In genomic region chr6:17923894-17924505, GRCm38 (mm10) we compare ENCODE assay signal across 20 mouse cellular contexts.
DNase-seq lines count a peak whose midpoint lies in the region; ATAC-seq and TF ChIP-seq lines count a peak whose summit lies in the region.
"Had no signal": no experiment of that assay in that cellular context is flagged by ENCODE, and none has a peak within 500 bp of the region (broad histone marks: within the 10 kb centered on the region; RNA-seq: fewer than 3 reads in every experiment).

No protein-coding gene starts in this region.

- no peak overlapping the region for H3K4me3 ChIP-seq in hindbrain, embryonic 12.5 days
- H3K4me3 ChIP-seq in hindbrain, embryonic 14.5 days (replicated peaks; ENCODE audit: low read length) = no peak overlapping the region
- H3K4me3 ChIP-seq in lung, embryonic 16.5 days (ENCODE audit: low read length) = no peak overlapping the region
- no peak overlapping the region for H3K4me3 ChIP-seq in olfactory bulb, adult 2 months (ENCODE audit: insufficient read depth, low read depth, low read length)
- H3K4me3 ChIP-seq in intestine, postnatal 0 days (ENCODE audit: low read depth, low read length) = no peak overlapping the region
- H3K4me3 ChIP-seq: hindbrain, embryonic 10.5 days; kidney, embryonic 15.5 days had no signal

- H3K4me2 ChIP-seq in hindbrain, embryonic 12.5 days (replicated peaks) = no peak overlapping the region
- no peak overlapping the region for H3K4me2 ChIP-seq in hindbrain, embryonic 14.5 days (replicated peaks)
- no peak overlapping the region for H3K4me2 ChIP-seq in lung, embryonic 16.5 days (ENCODE audit: low read depth, low read length)
- no peak overlapping the region for H3K4me2 ChIP-seq in intestine, postnatal 0 days (replicated peaks; ENCODE audit: low read depth)
- H3K4me2 ChIP-seq: kidney, embryonic 15.5 days had no signal

- H3K9me3 ChIP-seq in hindbrain, embryonic 12.5 days (replicated peaks) = no peaks in the 10 kb centered on the region
- no peaks in the 10 kb centered on the region for H3K9me3 ChIP-seq in hindbrain, embryonic 14.5 days (ENCODE audit: control insufficient read depth, low read length)
- H3K9me3 ChIP-seq in lung, embryonic 16.5 days (ENCODE audit: control insufficient read depth, low read length) = no peaks in the 10 kb centered on the region
- H3K9me3 ChIP-seq in intestine, postnatal 0 days (ENCODE audit: control insufficient read depth) = no peaks in the 10 kb centered on the region
- H3K9me3 ChIP-seq: hindbrain, embryonic 10.5 days; kidney, embryonic 15.5 days had no signal

- WGBS in hindbrain, embryonic 12.5 days = 82% methylated on average over 10 of the region's 10 CpGs
- WGBS in hindbrain, embryonic 14.5 days = 88% methylated on average over 10 of the region's 10 CpGs
- WGBS in lung, embryonic 16.5 days = 63% methylated on average over 10 of the region's 10 CpGs
- 82% methylated on average over 10 of the region's 10 CpGs for WGBS in olfactory bulb, adult 2 months
- 81% methylated on average over 10 of the region's 10 CpGs for WGBS in intestine, postnatal 0 days

- H3K27me3 ChIP-seq in hindbrain, embryonic 12.5 days = no peaks in the 10 kb centered on the region
- no peaks in the 10 kb centered on the region for H3K27me3 ChIP-seq in hindbrain, embryonic 14.5 days (ENCODE audit: control insufficient read depth, insufficient read depth, low read length)
- no peaks in the 10 kb centered on the region for H3K27me3 ChIP-seq in lung, embryonic 16.5 days (ENCODE audit: control insufficient read depth, insufficient read depth, low read depth, low read length)
- no peaks in the 10 kb centered on the region for H3K27me3 ChIP-seq in intestine, postnatal 0 days (replicated peaks; ENCODE audit: control insufficient read depth, insufficient read depth, low read length)
- H3K27me3 ChIP-seq: kidney, embryonic 15.5 days had no signal

- no peak for TF ChIP-seq CTCF in olfactory bulb, adult 2 months (IDR thresholded peaks at IDR 0.05; ENCODE audit: insufficient read depth, low read depth, low read length)
- no peak for TF ChIP-seq CTCF in intestine, postnatal 0 days (IDR thresholded peaks at IDR 0.05; ENCODE audit: low read depth)

- H3K4me1 ChIP-seq in hindbrain, embryonic 12.5 days = no peaks in the 10 kb centered on the region
- H3K4me1 ChIP-seq in hindbrain, embryonic 14.5 days (replicated peaks; ENCODE audit: control insufficient read depth, insufficient read depth, low read length) = no peaks in the 10 kb centered on the region
- H3K4me1 ChIP-seq in lung, embryonic 16.5 days (replicated peaks; ENCODE audit: control insufficient read depth, insufficient read depth, low read length) = peaks cover 14% of the 10 kb centered on the region
- H3K4me1 ChIP-seq in olfactory bulb, adult 2 months (ENCODE audit: control insufficient read depth, insufficient read depth, low read length) = peaks cover 7% of the 10 kb centered on the region
- no peaks in the 10 kb centered on the region for H3K4me1 ChIP-seq in intestine, postnatal 0 days (replicated peaks; ENCODE audit: control insufficient read depth, insufficient read depth, low read length)
- H3K4me1 ChIP-seq: hindbrain, embryonic 10.5 days; kidney, embryonic 15.5 days had no signal

- H3K36me3 ChIP-seq in hindbrain, embryonic 12.5 days = peaks cover 30% of the 10 kb centered on the region
- peaks cover 26% of the 10 kb centered on the region for H3K36me3 ChIP-seq in hindbrain, embryonic 14.5 days (replicated peaks; ENCODE audit: control insufficient read depth, insufficient read depth)
- H3K36me3 ChIP-seq in lung, embryonic 16.5 days (ENCODE audit: control insufficient read depth, insufficient read depth, low read length) = 0 out of 2 replicates have a peak, but pooled peaks cover 2% of the 10 kb centered on the region
- H3K36me3 ChIP-seq in intestine, postnatal 0 days (ENCODE audit: control insufficient read depth, insufficient read depth) = no peaks in the 10 kb centered on the region
- H3K36me3 ChIP-seq: kidney, embryonic 15.5 days had no signal

- H3K27ac ChIP-seq in hindbrain, embryonic 12.5 days = peak overlapping the region; percentile 23; the same call in 1 of the 2 replicates
- H3K27ac ChIP-seq in hindbrain, embryonic 14.5 days = no peak overlapping the region
- H3K27ac ChIP-seq in lung, embryonic 16.5 days (ENCODE audit: low read length) = peak overlapping the region; percentile 71
- peak overlapping the region; percentile 69; the same call in 1 of the 2 replicates for H3K27ac ChIP-seq in olfactory bulb, adult 2 months (ENCODE audit: insufficient read depth, low read depth, low read length)
- no peak overlapping the region for H3K27ac ChIP-seq in intestine, postnatal 0 days (ENCODE audit: low read depth, low read length)
- H3K27ac ChIP-seq: hindbrain, embryonic 10.5 days; kidney, embryonic 15.5 days had no signal

- no peak for DNase-seq in hindbrain, embryonic 14.5 days (ENCODE audit: low spot score)
- DNase-seq in lung, postnatal 4 days = no peak
- peak; percentile 53 for DNase-seq in brain, adult 2 months (ENCODE audit: low read depth, low spot score)
- DNase-seq: adrenal gland, postnatal 10 days; embryo, embryonic 11 days; forebrain, postnatal 0 days; kidney, adult 11 months; kidney, postnatal 36 days; layer of hippocampus, adult 9-11 months; left cerebral cortex, postnatal 4 days; spleen, adult 18-20 months; thymus, adult 18-20 months; thymus, postnatal 36 days had no signal

- H3K9ac ChIP-seq in hindbrain, embryonic 12.5 days = no peak overlapping the region
- no peak overlapping the region for H3K9ac ChIP-seq in hindbrain, embryonic 14.5 days
- H3K9ac ChIP-seq in lung, embryonic 16.5 days (ENCODE audit: low read length) = no peak overlapping the region
- H3K9ac ChIP-seq in intestine, postnatal 0 days (ENCODE audit: low read depth, low read length) = no peak overlapping the region
- H3K9ac ChIP-seq: forebrain, postnatal 0 days; kidney, embryonic 15.5 days had no signal

- TF ChIP-seq POLR2A in olfactory bulb, adult 2 months (IDR thresholded peaks at IDR 0.05; ENCODE audit: insufficient read depth, low read depth, low read length) = no peak

- no peak for ATAC-seq in hindbrain, embryonic 12.5 days (ENCODE audit: low FRiP score)
- ATAC-seq in hindbrain, embryonic 14.5 days (ENCODE audit: low FRiP score) = no peak
- peak; percentile 28 for ATAC-seq in lung, embryonic 16.5 days (ENCODE audit: low read depth)
- no peak for ATAC-seq in intestine, postnatal 0 days
- ATAC-seq: forebrain, postnatal 0 days; midbrain, embryonic 16.5 days had no signal

Comparison
In these comparisons a context has a peak if more than half of its experiments do, and no peak if none do; other contexts are left out.
1. H3K27ac ChIP-seq: peak in hindbrain, embryonic 12.5 days (single experiment), lung, embryonic 16.5 days (single experiment) and olfactory bulb, adult 2 months (single experiment); none in hindbrain, embryonic 14.5 days (single experiment) and intestine, postnatal 0 days (single experiment).